Mouse (Mus musculus): ENCODE measurements around the gene Mucl3. TPM values are rescaled to one million over a fixed set of nuclear protein-coding genes. Genes with fewer than 3 reads are reported as not detected.

Gene Mucl3
- polyA plus RNA-seq, 1 experiment from 2014 or later, result 0.29 TPM

GRCm38 (mm10) chr17:35590410-35591218, 52.9 kb downstream of the Mucl3 start:
- no peak for ATAC-seq (replicated peaks; ENCODE audit: insufficient number of reproducible peaks, low FRiP score, low TSS enrichment)
- Histone ChIP-seq H3K4me3 (ENCODE audit: low read depth, low read length) (no peak overlapping the region), H3K27me3 (ENCODE audit: control insufficient read depth, insufficient read depth, low read length) (no peaks in the 10 kb centered on the region), H3K9ac (ENCODE audit: low read depth, low read length) (no peak overlapping the region), H3K4me1 (ENCODE audit: control insufficient read depth, insufficient read depth, low read length) (no peaks in the 10 kb centered on the region), H3K36me3 (ENCODE audit: control insufficient read depth, insufficient read depth, low read length) (no peaks in the 10 kb centered on the region), H3K4me2 (no peak overlapping the region), H3K9me3 (replicated peaks; ENCODE audit: control insufficient read depth, low read length) (0 out of 2 replicates have a peak, but pooled peaks cover 3% of the 10 kb centered on the region), H3K27ac (ENCODE audit: low read depth, low read length) (no peak overlapping the region)
- WGBS (ENCODE audit: insufficient replicate concordance), result 49% methylated on average over 21 of the region's 21 CpGs

DNA sequence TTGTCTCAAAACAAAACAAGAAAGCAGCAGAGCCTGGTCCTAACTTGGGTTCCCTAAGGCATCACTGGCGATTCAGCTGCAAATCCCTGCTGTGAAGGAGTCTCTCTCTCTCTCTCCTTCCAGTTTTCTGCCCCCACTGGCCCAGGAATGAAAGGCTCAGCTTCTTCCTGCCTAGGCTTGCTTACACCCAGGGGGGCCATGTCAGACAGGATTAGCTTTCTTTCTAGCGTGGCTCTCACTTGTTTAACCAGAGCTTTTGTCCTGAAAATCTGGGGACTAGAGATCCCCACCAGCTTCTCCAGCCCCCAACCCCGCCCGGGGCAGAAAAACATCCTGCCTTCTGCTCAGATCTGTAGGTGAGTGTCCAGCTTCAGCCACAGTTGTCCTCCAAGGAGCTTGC, 55.1 kb downstream of the Mucl3 start:
- WGBS (ENCODE audit: insufficient replicate concordance), result 27% methylated on average over 4 of the region's 4 CpGs

GRCm38 (mm10) chr17:35587291-35587690, 56.2 kb downstream of the Mucl3 start:
- H3K27me3 ChIP-seq (ENCODE audit: control insufficient read depth, insufficient read depth, low read length), result no peaks in the 10 kb centered on the region
- H3K9ac ChIP-seq (ENCODE audit: low read depth, low read length), result no peak overlapping the region
- no peak overlapping the region for H3K4me2 ChIP-seq
- no peaks in the 10 kb centered on the region for H3K36me3 ChIP-seq (ENCODE audit: control insufficient read depth, insufficient read depth, low read length)
- H3K9me3 ChIP-seq (replicated peaks; ENCODE audit: control insufficient read depth, low read length), result 0 out of 2 replicates have a peak, but pooled peaks cover 3% of the 10 kb centered on the region
- H3K4me1 ChIP-seq (ENCODE audit: control insufficient read depth, insufficient read depth, low read length), result 0 out of 2 replicates have a peak, but pooled peaks cover 3% of the 10 kb centered on the region
- ATAC-seq (replicated peaks; ENCODE audit: insufficient number of reproducible peaks, low FRiP score, low TSS enrichment), result no peak
- no peak overlapping the region for H3K4me3 ChIP-seq (ENCODE audit: low read depth, low read length)
- no peak overlapping the region for H3K27ac ChIP-seq (ENCODE audit: low read depth, low read length)
- 73% methylated on average over 1 of the region's 1 CpGs for WGBS (ENCODE audit: insufficient replicate concordance)

More for the DNA sequence above, 55.1 kb downstream of the Mucl3 start:
- no peak overlapping the region for H3K4me3 ChIP-seq (ENCODE audit: low read depth, low read length)
- no peaks in the 10 kb centered on the region for H3K36me3 ChIP-seq (ENCODE audit: control insufficient read depth, insufficient read depth, low read length)
- 0 out of 2 replicates have a peak, but pooled peaks cover 3% of the 10 kb centered on the region for H3K4me1 ChIP-seq (ENCODE audit: control insufficient read depth, insufficient read depth, low read length)
- H3K9me3 ChIP-seq (replicated peaks; ENCODE audit: control insufficient read depth, low read length), result 0 out of 2 replicates have a peak, but pooled peaks cover 3% of the 10 kb centered on the region
- H3K27ac ChIP-seq (ENCODE audit: low read depth, low read length), result no peak overlapping the region
- H3K9ac ChIP-seq (ENCODE audit: low read depth, low read length), result no peak overlapping the region
- H3K4me2 ChIP-seq, result no peak overlapping the region
- H3K27me3 ChIP-seq (ENCODE audit: control insufficient read depth, insufficient read depth, low read length), result no peaks in the 10 kb centered on the region
- ATAC-seq (replicated peaks; ENCODE audit: insufficient number of reproducible peaks, low FRiP score, low TSS enrichment), result no peak

Other genes starting within 250 kb of the Mucl3 start
- gene H2-Q6, start 218.8 kb downstream of the Mucl3 start, polyA plus RNA-seq (2014; fragmentation: Nextera tagmentation; extraction: Ambion mirVana), result 0.38 and 0.39 TPM in 2 replicates
- gene H2-Q7, start 204.5 kb downstream of the Mucl3 start, polyA plus RNA-seq (2014; fragmentation: Nextera tagmentation; extraction: Ambion mirVana), result 0.84 and 2.6 TPM in 2 replicates
- gene H2-Q10, start 173.6 kb downstream of the Mucl3 start, polyA plus RNA-seq (2014; fragmentation: Nextera tagmentation; extraction: Ambion mirVana), result 0.20 and 1.4 TPM in 2 replicates
- not detected in 2 replicates for gene Pou5f1, start 137.7 kb downstream of the Mucl3 start, polyA plus RNA-seq (2014; fragmentation: Nextera tagmentation; extraction: Ambion mirVana)
- gene Tcf19, start 126.9 kb downstream of the Mucl3 start, polyA plus RNA-seq (2014; fragmentation: Nextera tagmentation; extraction: Ambion mirVana), result 47.6 and 51.1 TPM in 2 replicates
- 10.4 and 12.8 TPM in 2 replicates for gene Cchcr1, start 126.6 kb downstream of the Mucl3 start, polyA plus RNA-seq (2014; fragmentation: Nextera tagmentation; extraction: Ambion mirVana)
- gene Psors1c2, start 110.5 kb downstream of the Mucl3 start, polyA plus RNA-seq (2014; fragmentation: Nextera tagmentation; extraction: Ambion mirVana), result 0.37 TPM in 1 of 2 replicates, not detected in the other
- gene Cdsn, start 91.6 kb downstream of the Mucl3 start, polyA plus RNA-seq (2014; fragmentation: Nextera tagmentation; extraction: Ambion mirVana), result 0.40 and 0.83 TPM in 2 replicates
- gene 2300002M23Rik, start 76.2 kb downstream of the Mucl3 start, polyA plus RNA-seq (2014; fragmentation: Nextera tagmentation; extraction: Ambion mirVana), result not detected in 2 replicates
- gene Sfta2, start 42.1 kb downstream of the Mucl3 start, polyA plus RNA-seq (2014; fragmentation: Nextera tagmentation; extraction: Ambion mirVana), result not detected in 2 replicates
- gene Gm9573, start 17.1 kb downstream of the Mucl3 start, polyA plus RNA-seq (2014; fragmentation: Nextera tagmentation; extraction: Ambion mirVana), result not detected in 2 replicates
- 9.1 and 12.7 TPM in 2 replicates for gene Vars2, start 23.9 kb upstream of the Mucl3 start, polyA plus RNA-seq (2014; fragmentation: Nextera tagmentation; extraction: Ambion mirVana)
- 30.1 and 31.1 TPM in 2 replicates for gene Gtf2h4, start 30.0 kb upstream of the Mucl3 start, polyA plus RNA-seq (2014; fragmentation: Nextera tagmentation; extraction: Ambion mirVana)
- 60.6 and 89.2 TPM in 2 replicates for gene Ddr1, start 60.9 kb upstream of the Mucl3 start, polyA plus RNA-seq (2014; fragmentation: Nextera tagmentation; extraction: Ambion mirVana)
- 13.2 and 17.0 TPM in 2 replicates for gene Ier3, start 178.0 kb upstream of the Mucl3 start, polyA plus RNA-seq (2014; fragmentation: Nextera tagmentation; extraction: Ambion mirVana)
- 71.3 and 74.0 TPM in 2 replicates for gene Flot1, start 179.5 kb upstream of the Mucl3 start, polyA plus RNA-seq (2014; fragmentation: Nextera tagmentation; extraction: Ambion mirVana)
- gene Tubb5, start 194.6 kb upstream of the Mucl3 start, polyA plus RNA-seq (2014; fragmentation: Nextera tagmentation; extraction: Ambion mirVana), result 855 and 931 TPM in 2 replicates
- 19.0 and 19.5 TPM in 2 replicates for gene Mdc1, start 197.8 kb upstream of the Mucl3 start, polyA plus RNA-seq (2014; fragmentation: Nextera tagmentation; extraction: Ambion mirVana)
- gene Nrm, start 217.6 kb upstream of the Mucl3 start, polyA plus RNA-seq (2014; fragmentation: Nextera tagmentation; extraction: Ambion mirVana), result 44.5 and 48.1 TPM in 2 replicates
- gene Ppp1r18, start 221.9 kb upstream of the Mucl3 start, polyA plus RNA-seq (2014; fragmentation: Nextera tagmentation; extraction: Ambion mirVana), result 21.3 and 25.0 TPM in 2 replicates
- 23.8 and 25.9 TPM in 2 replicates for gene Dhx16, start 236.1 kb upstream of the Mucl3 start, polyA plus RNA-seq (2014; fragmentation: Nextera tagmentation; extraction: Ambion mirVana)